26 mouse cellular contexts compared by ENCODE assay signal in genomic region chr17:71579176-71579705, GRCm38 (mm10). TPM values are rescaled to one million over a fixed set of nuclear protein-coding genes. Genes with fewer than 3 reads are reported as not detected.
DNase-seq lines count a peak whose midpoint lies in the region; ATAC-seq and TF ChIP-seq lines count a peak whose summit lies in the region.
"Had no signal": no experiment of that assay in that cellular context is flagged by ENCODE, and none has a peak within 500 bp of the region (broad histone marks: within the 10 kb centered on the region; RNA-seq: fewer than 3 reads in every experiment).

No protein-coding gene starts in this region.

- H3K27me3 ChIP-seq in spleen, adult 2 months (ENCODE audit: control insufficient read depth, insufficient read depth, low read length): no peaks in the 10 kb centered on the region
- no peaks in the 10 kb centered on the region for H3K27me3 ChIP-seq in MEL (ENCODE audit: control insufficient read depth in 1 of 2, insufficient read depth in 2 of 2, low read length in 2 of 2)
- no peaks in the 10 kb centered on the region for H3K27me3 ChIP-seq in intestine, postnatal 0 days (replicated peaks; ENCODE audit: control insufficient read depth, insufficient read depth, low read length)
- H3K27me3 ChIP-seq: forebrain, embryonic 13.5 days; heart, embryonic 13.5 days had no signal

- no peaks in the 10 kb centered on the region for H3K79me2 ChIP-seq in MEL (ENCODE audit: control insufficient read depth, insufficient read depth, low read length, poor library complexity)

- no peak for TF ChIP-seq CTCF in spleen, adult 2 months (IDR thresholded peaks at IDR 0.05; ENCODE audit: extremely low read depth, insufficient read depth, insufficient read length, insufficient replicate concordance)
- no peak for TF ChIP-seq CTCF in MEL (IDR thresholded peaks at IDR 0.05 in 2 of 3, conservative IDR thresholded peaks at IDR 0.05 in 1 of 3; ENCODE audit: control insufficient read depth in 1 of 3, insufficient read depth in 1 of 3, low read depth in 2 of 3, low read length in 3 of 3, poor library complexity in 1 of 3, severe bottlenecking in 1 of 3)
- TF ChIP-seq CTCF in intestine, postnatal 0 days (IDR thresholded peaks at IDR 0.05; ENCODE audit: low read depth): no peak

- no peak overlapping the region for H3K9ac ChIP-seq in MEL (ENCODE audit: control insufficient read depth, low read depth, low read length, poor library complexity, severe bottlenecking)
- no peak overlapping the region for H3K9ac ChIP-seq in intestine, postnatal 0 days (ENCODE audit: low read depth, low read length)
- H3K9ac ChIP-seq: forebrain, embryonic 13.5 days; forebrain, postnatal 0 days; heart, embryonic 13.5 days; hindbrain, embryonic 14.5 days had no signal

- WGBS in spleen, adult 2 months: 51% methylated on average over 1 of the region's 1 CpGs
- WGBS in intestine, postnatal 0 days: 92% methylated on average over 1 of the region's 1 CpGs

- TF ChIP-seq EP300 in MEL (IDR thresholded peaks at IDR 0.05; ENCODE audit: low read depth in 1 of 2, low read length in 2 of 2): no peak

- no peak for TF ChIP-seq RAD21 in MEL (IDR thresholded peaks at IDR 0.05; ENCODE audit: low read depth, low read length)

- H3K4me3 ChIP-seq in spleen, adult 2 months (ENCODE audit: extremely low read depth, insufficient read depth, insufficient read length): no peak overlapping the region
- H3K4me3 ChIP-seq in MEL (ENCODE audit: control insufficient read depth in 1 of 2, insufficient read depth in 1 of 2, low read depth in 2 of 2, low read length in 2 of 2): no peak overlapping the region
- H3K4me3 ChIP-seq in intestine, postnatal 0 days (ENCODE audit: low read depth, low read length): no peak overlapping the region
- H3K4me3 ChIP-seq: forebrain, embryonic 10.5 days; forebrain, embryonic 13.5 days; heart, adult 2 months; heart, embryonic 10.5 days; heart, embryonic 13.5 days had no signal

- no peak for DNase-seq in spleen, adult 2 months (ENCODE audit: low read depth in 1 of 2, low spot score in 2 of 2)
- DNase-seq in spleen, adult 12 weeks (ENCODE audit: low spot score): no peak
- DNase-seq in MEL (ENCODE audit: low read depth, low spot score): peak; percentile 49
- no peak for DNase-seq in kidney, adult 11 months
- DNase-seq: adrenal gland, adult 8-10 months; adrenal gland, postnatal 25 days; cerebellum, adult 11-12 months; cerebellum, adult 8-10 months; cerebellum, postnatal 10 days; cerebellum, postnatal 36 days; forebrain, postnatal 0 days; gastrocnemius, postnatal 25 days; heart, adult 2 months; heart, postnatal 14 days; heart, postnatal 4 days had no signal

- H3K4me1 ChIP-seq in spleen, adult 2 months (ENCODE audit: control insufficient read depth, insufficient read depth, insufficient read length): peaks cover 3% of the 10 kb centered on the region
- H3K4me1 ChIP-seq in MEL (ENCODE audit: control insufficient read depth in 1 of 2, insufficient read depth in 2 of 2, low read length in 2 of 2): no peaks in the 10 kb centered on the region
- no peaks in the 10 kb centered on the region for H3K4me1 ChIP-seq in intestine, postnatal 0 days (replicated peaks; ENCODE audit: control insufficient read depth, insufficient read depth, low read length)
- H3K4me1 ChIP-seq: forebrain, embryonic 10.5 days; forebrain, embryonic 13.5 days; heart, embryonic 10.5 days; heart, embryonic 13.5 days had no signal

- no peaks in the 10 kb centered on the region for H3K36me3 ChIP-seq in spleen, adult 2 months (ENCODE audit: control insufficient read depth, insufficient read depth, low read length)
- no peaks in the 10 kb centered on the region; a peak in 1 of 4 replicates for H3K36me3 ChIP-seq in MEL (ENCODE audit: control insufficient read depth in 1 of 2, insufficient read depth in 2 of 2, low read length in 2 of 2)
- H3K36me3 ChIP-seq in intestine, postnatal 0 days (ENCODE audit: control insufficient read depth, insufficient read depth): no peaks in the 10 kb centered on the region
- H3K36me3 ChIP-seq: forebrain, embryonic 10.5 days; heart, embryonic 10.5 days; heart, embryonic 13.5 days had no signal

- H3K4me2 ChIP-seq in intestine, postnatal 0 days (replicated peaks; ENCODE audit: low read depth): no peak overlapping the region
- H3K4me2 ChIP-seq: forebrain, embryonic 13.5 days; heart, embryonic 13.5 days; hindbrain, embryonic 14.5 days had no signal

- H3K27ac ChIP-seq in spleen, adult 2 months (ENCODE audit: insufficient read depth, low read length): peak overlapping the region; percentile 62
- H3K27ac ChIP-seq in MEL (ENCODE audit: control insufficient read depth, low read depth, low read length): no peak overlapping the region
- H3K27ac ChIP-seq in intestine, postnatal 0 days (ENCODE audit: low read depth, low read length): no peak overlapping the region
- H3K27ac ChIP-seq: forebrain, embryonic 10.5 days; forebrain, embryonic 13.5 days; heart, adult 2 months; heart, embryonic 10.5 days; heart, embryonic 13.5 days; hindbrain, embryonic 14.5 days; hindbrain, postnatal 0 days had no signal

- H3K9me3 ChIP-seq in MEL (replicated peaks; ENCODE audit: insufficient read depth, low read length): no peaks in the 10 kb centered on the region
- H3K9me3 ChIP-seq in intestine, postnatal 0 days (ENCODE audit: control insufficient read depth): no peaks in the 10 kb centered on the region
- H3K9me3 ChIP-seq: forebrain, embryonic 10.5 days; forebrain, embryonic 13.5 days; heart, embryonic 10.5 days; heart, embryonic 13.5 days had no signal

- ATAC-seq in megakaryocyte progenitor cell, adult 5-6 weeks (replicated peaks; ENCODE audit: poor library complexity): peak; percentile 50; the same call in 1 of the 2 replicates
- ATAC-seq in frontal cortex, adult (ENCODE audit: low TSS enrichment): no peak
- ATAC-seq in intestine, postnatal 0 days: no peak
- ATAC-seq: activated CD4-positive, CD25-positive, alpha-beta regulatory T cell, adult 4 months; forebrain, embryonic 13.5 days; forebrain, postnatal 0 days; hindbrain, postnatal 0 days had no signal

- no peak for TF ChIP-seq POLR2A in spleen, adult 2 months (IDR thresholded peaks at IDR 0.05; ENCODE audit: low read depth, low read length)
- TF ChIP-seq POLR2A in MEL (IDR thresholded peaks at IDR 0.05; ENCODE audit: control insufficient read depth in 1 of 2, insufficient read depth in 1 of 2, low read depth in 1 of 2, low read length in 2 of 2, poor library complexity in 1 of 2): no peak

TF ChIP-seq in MEL, 35 proteins besides CTCF, POLR2A, EP300 and RAD21:
- TF ChIP-seq RCOR1 (IDR thresholded peaks at IDR 0.05; ENCODE audit: low read depth, low read length) (peak; percentile 47; the same call in 1 of the 2 replicates), ZNF384 (IDR thresholded peaks at IDR 0.05; ENCODE audit: low read depth, low read length) (peak; percentile 32; the same call in 1 of the 2 replicates), BHLHE40 (IDR thresholded peaks at IDR 0.05; ENCODE audit: borderline replicate concordance, low read depth, low read length) (no peak)
TF ChIP-seq in MEL: peak in this region for 2.

RNA-seq across cellular contexts. Expression of gene Spdya, which starts 27.4 kb away (rescaled TPM):
- not detected in 2 replicates for polyA plus RNA-seq in spleen, adult 2 months (2012; rRNA removed)
- 0.20 and 0.23 TPM in 2 replicates for total RNA-seq in MEL (2012; rRNA removed)
- under 1 TPM in 1 of 2 experiments, not detected in 1; 0.46 TPM for polyA plus RNA-seq in MEL (2012; ENCODE audit: insufficient read depth in 1 of 2, insufficient read length in 2 of 2, low read depth in 1 of 2, low replicate concordance in 2 of 2, missing spikeins in 1 of 2)
- total RNA-seq in megakaryocyte progenitor cell, adult 5-6 weeks (2015): not detected in 2 replicates
- not detected in 2 replicates for total RNA-seq in megakaryocyte progenitor cell, adult 5-6 weeks (2017)
- polyA plus RNA-seq in intestine, postnatal 0 days (2015; fragmentation: Nextera tagmentation; extraction: Ambion mirVana): 0.27 and 0.66 TPM in 2 replicates
- total RNA-seq: heart, postnatal 14 days had no signal
- polyA plus RNA-seq: heart, adult 2 months had no signal

RNA-seq across cellular contexts. Expression of gene Wdr43, which starts 36.5 kb away (rescaled TPM):
- polyA plus RNA-seq in spleen, adult 2 months (2012; rRNA removed): 7.5 and 11.4 TPM in 2 replicates
- 243 and 249 TPM in 2 replicates for total RNA-seq in MEL (2012; rRNA removed)
- polyA plus RNA-seq in MEL (2012; ENCODE audit: insufficient read depth in 1 of 2, insufficient read length in 2 of 2, low read depth in 1 of 2, low replicate concordance in 2 of 2, missing spikeins in 1 of 2): 100 to 1,000 TPM; 175 to 393 TPM
- total RNA-seq in megakaryocyte progenitor cell, adult 5-6 weeks (2015): 127 and 140 TPM in 2 replicates
- total RNA-seq in megakaryocyte progenitor cell, adult 5-6 weeks (2017): 312 and 380 TPM in 2 replicates
- 22.8 and 26.5 TPM in 2 replicates for polyA plus RNA-seq in intestine, postnatal 0 days (2015; fragmentation: Nextera tagmentation; extraction: Ambion mirVana)

RNA-seq across cellular contexts. Expression of gene Ndc80, which starts 52.6 kb away (rescaled TPM):
- polyA plus RNA-seq in spleen, adult 2 months (2012; rRNA removed): 0.46 and 0.48 TPM in 2 replicates
- 26.0 and 28.0 TPM in 2 replicates for total RNA-seq in MEL (2012; rRNA removed)
- 10 to 100 TPM in 1 of 2 experiments, not detected in 1; 28.3 TPM for polyA plus RNA-seq in MEL (2012; ENCODE audit: insufficient read depth in 1 of 2, insufficient read length in 2 of 2, low read depth in 1 of 2, low replicate concordance in 2 of 2, missing spikeins in 1 of 2)
- total RNA-seq in megakaryocyte progenitor cell, adult 5-6 weeks (2015): 51.2 and 57.3 TPM in 2 replicates
- total RNA-seq in megakaryocyte progenitor cell, adult 5-6 weeks (2017): 75.0 and 91.7 TPM in 2 replicates
- polyA plus RNA-seq in intestine, postnatal 0 days (2015; fragmentation: Nextera tagmentation; extraction: Ambion mirVana): 8.8 and 10.0 TPM in 2 replicates
- total RNA-seq: gastrocnemius, adult 8-10 months had no signal
- polyA plus RNA-seq: heart, adult 2 months had no signal
